Mouse (Mus musculus) myocyte (in vitro differentiated cells): ENCODE data around the gene Ap1m2.

Experiments used
- CEBPB ChIP-seq: IDR thresholded peaks from 2 replicates; pipeline ENCODE4 v1.6.1; 2011; ENCODE audit warnings: mild to moderate bottlenecking, moderate library complexity; ENCODE audit not compliant: poor library complexity, insufficient read depth, severe bottlenecking
- E2F4 ChIP-seq: IDR thresholded peaks from one replicate; pipeline ENCODE4 v1.6.1; 2011; ENCODE audit warnings: mild to moderate bottlenecking, control low read depth, moderate library complexity; ENCODE audit not compliant: insufficient read depth
- MAX ChIP-seq: IDR thresholded peaks from one replicate; pipeline ENCODE4 v1.6.1; 2011; ENCODE audit warnings: low read depth, mild to moderate bottlenecking, control low read depth
- MYOG ChIP-seq, 3 experiments: IDR thresholded peaks; one replicate each; pipeline ENCODE4 v1.6.1; 2011; ENCODE audit warnings: control low read depth in 2 of 3, low read depth in 2 of 3, mild to moderate bottlenecking in 2 of 3; ENCODE audit not compliant: insufficient read length in 2 of 3, control insufficient read depth in 1 of 3, insufficient read depth in 1 of 3
- POLR2A ChIP-seq: IDR thresholded peaks from one replicate; pipeline ENCODE4 v1.6.1; 2011; ENCODE audit warnings: low read depth, mild to moderate bottlenecking, control low read depth, moderate library complexity; ENCODE audit not compliant: insufficient read length
- POLR2AphosphoS2 ChIP-seq: IDR thresholded peaks from one replicate; pipeline ENCODE4 v1.6.1; 2011; ENCODE audit warnings: low read depth, control low read depth; ENCODE audit not compliant: insufficient read length
- TCF12 ChIP-seq: IDR thresholded peaks from one replicate; pipeline ENCODE4 v1.6.1; 2011; ENCODE audit warnings: mild to moderate bottlenecking, control low read depth; ENCODE audit not compliant: poor library complexity, insufficient read depth, severe bottlenecking

- TF ChIP-seq POLR2A (no peak), CEBPB (no peak), MAX (no peak), TCF12 (no peak), POLR2AphosphoS2 (no peak), MYOG (IDR thresholded peaks at IDR 0.05; ENCODE audit: control insufficient read depth in 1 of 3, insufficient read depth in 1 of 3, insufficient read length in 2 of 3, low read depth in 2 of 3) (no peak), E2F4 (no peak)
These were observed 15.9 kb upstream of the Ap1m2 start for GRCm38 (mm10) chr9:21328041-21328440.
